Mouse (Mus musculus): ENCODE measurements around the gene Gm45717. TPM values are rescaled to one million over a fixed set of nuclear protein-coding genes. Genes with fewer than 3 reads are reported as not detected.
A peak's percentile ranks its signal among the peaks of the same experiment; 100 is the strongest.

Gm45717 gene
- not detected in 2 replicates for total RNA-seq (2014; rRNA removed)
- polyA plus RNA-seq (2015; fragmentation: Nextera tagmentation; extraction: Ambion mirVana), result 0.81 TPM in 1 of 2 replicates, not detected in the other

- H3K27ac ChIP-seq (ENCODE audit: low read depth, low read length), result no peak within 1 kb of the TSS
- peak within 1 kb of the TSS; percentile 46 for H3K4me2 ChIP-seq (ENCODE audit: low read depth, low read length, poor library complexity, severe bottlenecking)
- no peaks in the 10 kb centered on the region for H3K9me3 ChIP-seq (ENCODE audit: low read length)
- DNase-seq (ENCODE audit: low spot score) (peak; percentile 71), ATAC-seq (ENCODE audit: low FRiP score) (no peak)
- no peaks in the 10 kb centered on the region for H3K27me3 ChIP-seq (ENCODE audit: insufficient read depth, low read length)
- H3K4me3 ChIP-seq (ENCODE audit: low read depth, low read length), result peak within 1 kb of the TSS; percentile 31
- no peaks in the 10 kb centered on the region for H3K36me3 ChIP-seq (ENCODE audit: insufficient read depth, low read length)
- H3K4me1 ChIP-seq (ENCODE audit: insufficient read depth, low read length), result no peaks in the 10 kb centered on the region
- WGBS, result 21% methylated on average over 11 of the region's 11 CpGs
- no peak for TF ChIP-seq CTCF (IDR thresholded peaks at IDR 0.05)
- peak within 1 kb of the TSS; percentile 9; the same call in 1 of the 2 replicates for H3K9ac ChIP-seq (replicated peaks; ENCODE audit: low read length, poor library complexity, severe bottlenecking)
Observed at GRCm38 (mm10) chr7:140955758-140956555, at the start of gene Gm45717, which contains the start of gene Ifitm2. TSS of gene Gm45717 (minus strand) at chr7:140955937. TSS of gene Ifitm2 (minus strand) at chr7:140955987.

GRCm38 (mm10) chr7:141003248-141004010 is 47.7 kb upstream of the Gm45717 start:
- Histone ChIP-seq H3K9ac (replicated peaks; ENCODE audit: low read length, poor library complexity, severe bottlenecking) (no peak overlapping the region), H3K36me3 (ENCODE audit: insufficient read depth, low read length) (no peaks in the 10 kb centered on the region), H3K4me3 (ENCODE audit: low read depth, low read length) (no peak overlapping the region), H3K27me3 (ENCODE audit: insufficient read depth, low read length) (0 out of 2 replicates have a peak, but pooled peaks cover 2% of the 10 kb centered on the region), H3K27ac (ENCODE audit: low read depth, low read length) (no peak overlapping the region), H3K4me2 (ENCODE audit: low read depth, low read length, poor library complexity, severe bottlenecking) (no peak overlapping the region), H3K9me3 (ENCODE audit: low read length) (no peaks in the 10 kb centered on the region), H3K4me1 (ENCODE audit: insufficient read depth, low read length) (no peaks in the 10 kb centered on the region)
- 84% methylated on average over 5 of the region's 5 CpGs for WGBS
- ATAC-seq (ENCODE audit: low FRiP score) (no peak), DNase-seq (ENCODE audit: low spot score) (no peak)
- TF ChIP-seq CTCF (IDR thresholded peaks at IDR 0.05), result no peak

GRCm38 (mm10) chr7:141000881-141001708 is 45.4 kb upstream of the Gm45717 start:
- Histone ChIP-seq H3K4me1 (ENCODE audit: insufficient read depth, low read length) (no peaks in the 10 kb centered on the region), H3K4me2 (ENCODE audit: low read depth, low read length, poor library complexity, severe bottlenecking) (no peak overlapping the region), H3K36me3 (ENCODE audit: insufficient read depth, low read length) (no peaks in the 10 kb centered on the region), H3K27ac (ENCODE audit: low read depth, low read length) (no peak overlapping the region), H3K9ac (replicated peaks; ENCODE audit: low read length, poor library complexity, severe bottlenecking) (no peak overlapping the region), H3K4me3 (ENCODE audit: low read depth, low read length) (no peak overlapping the region), H3K27me3 (ENCODE audit: insufficient read depth, low read length) (no peaks in the 10 kb centered on the region), H3K9me3 (ENCODE audit: low read length) (no peaks in the 10 kb centered on the region)
- no peak for DNase-seq (ENCODE audit: low spot score)
- 71% methylated on average over 15 of the region's 15 CpGs for WGBS
- no peak for TF ChIP-seq CTCF (IDR thresholded peaks at IDR 0.05)
- ATAC-seq (ENCODE audit: low FRiP score), result no peak

GRCm38 (mm10) chr7:140998853-140999700 is 43.3 kb upstream of the Gm45717 start:
- TF ChIP-seq CTCF (IDR thresholded peaks at IDR 0.05), result no peak
- no peaks in the 10 kb centered on the region for H3K27me3 ChIP-seq (ENCODE audit: insufficient read depth, low read length)
- ATAC-seq (ENCODE audit: low FRiP score), result no peak
- no peak overlapping the region for H3K9ac ChIP-seq (replicated peaks; ENCODE audit: low read length, poor library complexity, severe bottlenecking)
- no peak overlapping the region for H3K4me3 ChIP-seq (ENCODE audit: low read depth, low read length)
- DNase-seq (ENCODE audit: low spot score), result no peak
- no peak overlapping the region for H3K4me2 ChIP-seq (ENCODE audit: low read depth, low read length, poor library complexity, severe bottlenecking)
- no peaks in the 10 kb centered on the region for H3K36me3 ChIP-seq (ENCODE audit: insufficient read depth, low read length)
- no peak overlapping the region for H3K27ac ChIP-seq (ENCODE audit: low read depth, low read length)
- 93% methylated on average over 11 of the region's 11 CpGs for WGBS
- H3K4me1 ChIP-seq (ENCODE audit: insufficient read depth, low read length), result no peaks in the 10 kb centered on the region
- H3K9me3 ChIP-seq (ENCODE audit: low read length), result no peaks in the 10 kb centered on the region

- Histone ChIP-seq H3K4me3 (ENCODE audit: low read depth, low read length) (no peak overlapping the region), H3K36me3 (ENCODE audit: insufficient read depth, low read length) (no peaks in the 10 kb centered on the region), H3K9me3 (ENCODE audit: low read length) (no peaks in the 10 kb centered on the region), H3K27ac (ENCODE audit: low read depth, low read length) (no peak overlapping the region), H3K27me3 (ENCODE audit: insufficient read depth, low read length) (no peaks in the 10 kb centered on the region), H3K4me2 (ENCODE audit: low read depth, low read length, poor library complexity, severe bottlenecking) (no peak overlapping the region), H3K9ac (replicated peaks; ENCODE audit: low read length, poor library complexity, severe bottlenecking) (no peak overlapping the region), H3K4me1 (ENCODE audit: insufficient read depth, low read length) (no peaks in the 10 kb centered on the region)
- WGBS, result 52% methylated on average over 1 of the region's 1 CpGs
- no peak for ATAC-seq (ENCODE audit: low FRiP score)
- no peak for TF ChIP-seq CTCF (IDR thresholded peaks at IDR 0.05)
- DNase-seq (ENCODE audit: low spot score), result no peak
Observed at GRCm38 (mm10) chr7:140997817-140998216, 42.1 kb upstream of the Gm45717 start.

All from midbrain, postnatal 0 days (tissue).